Mouse (Mus musculus) spleen, adult 2 months (tissue): ENCODE results near the gene 4632433K11Rik. TPM values are rescaled to one million over a fixed set of nuclear protein-coding genes. Genes with fewer than 3 reads are reported as not detected.

Experiments
- DNase-seq, 2 experiments: peaks; one replicate each; pipeline versions ENCODE4 v3.0.0 to v3.0.0-alpha.2; 2012 to 2021; ENCODE audit warnings: low spot score in 2 of 2, low read depth in 1 of 2
- H3K27ac ChIP-seq: fragments of 200-500 bp; 2 replicates; pipeline ENCODE4 v1.5.1; 2012; ENCODE audit warnings: low read length, inconsistent platforms; ENCODE audit not compliant: insufficient read depth
- H3K27me3 ChIP-seq: fragments of 200-500 bp; 2 replicates; pipeline ENCODE4 v1.6.1; 2012; ENCODE audit warnings: mild to moderate bottlenecking, moderate library complexity, low read length, inconsistent platforms; ENCODE audit not compliant: control insufficient read depth, insufficient read depth
- H3K36me3 ChIP-seq: fragments of 200-500 bp; 2 replicates; pipeline ENCODE4 v1.6.1; 2012; ENCODE audit warnings: mild to moderate bottlenecking, low read length, inconsistent platforms; ENCODE audit not compliant: control insufficient read depth, insufficient read depth
- H3K4me1 ChIP-seq: fragments of 200-500 bp; 2 replicates; pipeline ENCODE4 v1.6.1; 2011; ENCODE audit warnings: inconsistent platforms; ENCODE audit not compliant: control insufficient read depth, insufficient read depth, insufficient read length
- H3K4me3 ChIP-seq: fragments of 200-500 bp; 2 replicates; pipeline ENCODE4 v1.5.1; 2011; ENCODE audit warnings: mild to moderate bottlenecking, inconsistent platforms; ENCODE audit not compliant: insufficient read depth, insufficient read length; ENCODE audit errors: extremely low read depth
- CTCF ChIP-seq: fragments of 200-500 bp; IDR thresholded peaks from 2 replicates; pipeline ENCODE4 v1.5.1; 2011; ENCODE audit warnings: mild to moderate bottlenecking, inconsistent platforms; ENCODE audit not compliant: insufficient read depth, insufficient read length, insufficient replicate concordance; ENCODE audit errors: extremely low read depth
- POLR2A ChIP-seq: fragments of 200-500 bp; IDR thresholded peaks from 2 replicates; pipeline ENCODE4 v1.6.1; 2011; ENCODE audit warnings: low read depth, low read length, inconsistent platforms
- whole genome bisulfite sequencing: fragments of 180-500 bp; shearing (Covaris S2); methylation state at CpG from one replicate; pipeline ENCODE4 v1.1.7; 2018; 5-methylcytosine and 5-hydroxymethylcytosine counted together
- polyA plus RNA-seq: library from polyadenylated mRNA; depleted of rRNA; stranded (reverse); fragments of >200 nt; gene quantifications from 2 replicates; pipeline ENCODE4 v1.2.3, GENCODE M21; 2012

Gene 4632433K11Rik
- polyA plus RNA-seq, 1 experiment, result not detected

- H3K36me3 ChIP-seq, result peaks cover 16% of the 10 kb centered on the region
- TF ChIP-seq CTCF, result no peak
- TF ChIP-seq POLR2A, result no peak
- H3K4me3 ChIP-seq, result no peak overlapping the region
- WGBS, result 94% methylated on average over 17 of the region's 17 CpGs
- no peaks in the 10 kb centered on the region; the same call in none of the 2 replicates for H3K4me1 ChIP-seq
- DNase-seq, result no peak
- H3K27ac ChIP-seq, result no peak overlapping the region
- H3K27me3 ChIP-seq, result no peaks in the 10 kb centered on the region
Measured at GRCm38 (mm10) chr7:5035628-5036027, 1.7 kb downstream of the 4632433K11Rik start.

GRCm38 (mm10) chr7:5036136-5036535 lies 2.2 kb downstream of the 4632433K11Rik start:
- DNase-seq, result no peak
- Histone ChIP-seq H3K4me1 (no peaks in the 10 kb centered on the region; the same call in none of the 2 replicates), H3K27ac (no peak overlapping the region), H3K4me3 (no peak overlapping the region), H3K27me3 (no peaks in the 10 kb centered on the region), H3K36me3 (peaks cover 11% of the 10 kb centered on the region)
- TF ChIP-seq CTCF, result no peak
- no peak for TF ChIP-seq POLR2A
- 90% methylated on average over 9 of the region's 9 CpGs for WGBS

- 0 out of 2 replicates have a peak, but pooled peaks cover 3% of the 10 kb centered on the region for H3K36me3 ChIP-seq
- no peaks in the 10 kb centered on the region; the same call in 1 of the 2 replicates for H3K4me1 ChIP-seq
- H3K27ac ChIP-seq, result no peak overlapping the region
- no peak overlapping the region for H3K4me3 ChIP-seq
- no peak for TF ChIP-seq CTCF
- no peak for TF ChIP-seq POLR2A
- no peaks in the 10 kb centered on the region for H3K27me3 ChIP-seq
- no peak for DNase-seq
- WGBS, result 94% methylated on average over 7 of the region's 7 CpGs
Measured at GRCm38 (mm10) chr7:5037026-5037425, 3.1 kb downstream of the 4632433K11Rik start.

GRCm38 (mm10) chr7:5037467-5037866 lies 3.5 kb downstream of the 4632433K11Rik start:
- WGBS, result 90% methylated on average over 8 of the region's 8 CpGs
- no peak for DNase-seq

GRCm38 (mm10) chr7:5038109-5038732 lies 4.3 kb downstream of the 4632433K11Rik start, which contains the start of gene Zfp784:
Gene Zfp784 (minus strand): TSS chr7:5038446.
- DNase-seq, result peak; percentile 83 to 92
- Histone ChIP-seq H3K27ac (peak within 1 kb of the TSS; percentile 95), H3K4me3 (peak within 1 kb of the TSS; percentile 90), H3K36me3 (0 out of 2 replicates have a peak, but pooled peaks cover under 1% of the 10 kb centered on the region), H3K4me1 (no peaks in the 10 kb centered on the region; the same call in 1 of the 2 replicates), H3K27me3 (no peaks in the 10 kb centered on the region)
- 1% methylated on average over 48 of the region's 48 CpGs for WGBS
- peak; percentile 79 for TF ChIP-seq POLR2A
- no peak for TF ChIP-seq CTCF

More at GRCm38 (mm10) chr7:5037467-5037866, 3.5 kb downstream of the 4632433K11Rik start:
- H3K27ac ChIP-seq, result no peak overlapping the region
- TF ChIP-seq CTCF, result no peak
- no peak for TF ChIP-seq POLR2A
- H3K4me3 ChIP-seq, result no peak overlapping the region
- H3K36me3 ChIP-seq, result 0 out of 2 replicates have a peak, but pooled peaks cover 3% of the 10 kb centered on the region
- H3K4me1 ChIP-seq, result no peaks in the 10 kb centered on the region; the same call in 1 of the 2 replicates
- no peaks in the 10 kb centered on the region for H3K27me3 ChIP-seq

- no peak for TF ChIP-seq CTCF
- TF ChIP-seq POLR2A, result no peak
- Histone ChIP-seq H3K4me1 (no peaks in the 10 kb centered on the region; the same call in 1 of the 2 replicates), H3K36me3 (no peaks in the 10 kb centered on the region), H3K27ac (no peak overlapping the region), H3K27me3 (no peaks in the 10 kb centered on the region), H3K4me3 (no peak overlapping the region)
- DNase-seq, result no peak
- 27% methylated on average over 5 of the region's 5 CpGs for WGBS
Measured at GRCm38 (mm10) chr7:5038940-5039339, 5.0 kb downstream of the 4632433K11Rik start.

GRCm38 (mm10) chr7:5044981-5045380 lies 11.1 kb downstream of the 4632433K11Rik start:
- 60% methylated on average over 2 of the region's 2 CpGs for WGBS
- H3K27me3 ChIP-seq, result no peaks in the 10 kb centered on the region
- no peak for DNase-seq
- no peak overlapping the region for H3K4me3 ChIP-seq
- no peaks in the 10 kb centered on the region for H3K4me1 ChIP-seq
- TF ChIP-seq CTCF, result no peak
- no peak for TF ChIP-seq POLR2A
- H3K27ac ChIP-seq, result no peak overlapping the region
- H3K36me3 ChIP-seq, result no peaks in the 10 kb centered on the region
